Mouse (Mus musculus) erythroid progenitor cell, adult 5-6 weeks (primary cell): Measurements from ENCODE around the gene Cnih2. TPM values are rescaled to one million over a fixed set of nuclear protein-coding genes. Genes with fewer than 3 reads are reported as not detected.
A peak's percentile ranks its signal among the peaks of the same experiment; 100 is the strongest.

Source experiments
- ATAC-seq: replicated peaks from 2 replicates; pipeline ENCODE4 v1.8.0; 2016; ENCODE audit warnings: moderate number of reproducible peaks, mild to moderate bottlenecking, moderate TSS enrichment, inconsistent platforms; ENCODE audit not compliant: poor library complexity, low FRiP score, severe bottlenecking
- total RNA-seq, 2 experiments: library from RNA; stranded (forward) in 1 of 2; stranded (reverse) in 1 of 2; fragments of 150-400 nt in 1 of 2; fragments of 186-747, 209-891 nt in 1 of 2; gene quantifications; 2 replicates each; pipeline versions ENCODE4 v1.2.3 to v1.2.4; 2015 to 2017; ENCODE audit warnings: low replicate concordance in 2 of 2

Cnih2 gene
- total RNA-seq, 2 experiments from 2014 or later: not detected

DNA sequence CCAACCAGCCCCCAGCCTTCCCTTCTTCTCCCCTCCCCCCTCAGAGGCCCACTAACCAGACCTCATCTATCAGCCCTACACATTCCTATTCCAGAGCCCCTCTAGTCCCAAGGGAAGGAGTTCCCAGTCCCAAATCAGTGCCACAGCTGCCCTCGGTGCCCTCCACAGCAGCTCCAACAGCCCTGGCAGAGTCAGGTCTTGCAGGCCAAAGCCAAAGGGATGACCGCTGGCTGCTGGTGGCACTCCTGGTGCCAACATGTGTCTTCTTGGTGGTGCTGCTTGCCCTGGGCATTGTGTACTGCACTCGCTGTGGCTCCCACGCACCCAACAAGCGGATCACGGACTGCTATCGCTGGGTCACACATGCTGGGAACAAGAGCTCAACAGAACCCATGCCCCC, 28.3 kb downstream of the Cnih2 start:
- no peak for ATAC-seq

- no peak for ATAC-seq
Measured at GRCm38 (mm10) chr19:5069486-5069885, 28.8 kb downstream of the Cnih2 start.

DNA sequence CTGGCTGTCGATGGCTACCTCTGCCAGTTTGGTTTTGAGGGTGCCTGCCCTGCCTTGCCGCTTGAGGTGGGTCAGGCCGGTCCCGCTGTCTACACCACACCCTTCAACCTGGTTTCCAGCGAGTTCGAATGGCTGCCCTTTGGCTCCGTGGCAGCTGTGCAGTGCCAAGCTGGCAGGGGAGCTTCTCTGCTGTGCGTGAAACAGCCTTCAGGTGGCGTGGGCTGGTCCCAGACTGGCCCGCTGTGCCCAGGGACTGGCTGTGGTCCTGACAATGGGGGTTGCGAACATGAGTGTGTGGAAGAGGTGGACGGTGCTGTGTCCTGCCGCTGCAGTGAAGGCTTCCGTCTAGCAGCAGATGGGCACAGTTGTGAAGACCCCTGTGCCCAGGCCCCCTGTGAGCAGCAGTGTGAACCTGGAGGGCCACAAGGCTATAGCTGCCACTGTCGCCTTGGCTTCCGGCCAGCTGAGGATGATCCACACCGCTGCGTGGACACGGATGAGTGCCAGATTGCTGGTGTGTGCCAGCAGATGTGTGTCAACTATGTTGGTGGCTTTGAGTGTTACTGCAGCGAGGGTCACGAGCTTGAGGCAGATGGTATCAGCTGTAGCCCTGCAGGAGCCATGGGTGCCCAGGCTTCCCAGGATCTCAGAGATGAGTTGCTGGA, 29.6 kb downstream of the Cnih2 start:
- no peak for ATAC-seq

GRCm38 (mm10) chr19:5067867-5068569, 30.3 kb downstream of the Cnih2 start, which contains the start of gene Cd248:
Cd248 (plus strand) TSS chr19:5068078.
- no peak for ATAC-seq

GRCm38 (mm10) chr19:5067040-5067799, 31.1 kb downstream of the Cnih2 start:
- peak; percentile 64 for ATAC-seq

GRCm38 (mm10) chr19:5065104-5065503, 33.2 kb downstream of the Cnih2 start:
- no peak for ATAC-seq

DNA sequence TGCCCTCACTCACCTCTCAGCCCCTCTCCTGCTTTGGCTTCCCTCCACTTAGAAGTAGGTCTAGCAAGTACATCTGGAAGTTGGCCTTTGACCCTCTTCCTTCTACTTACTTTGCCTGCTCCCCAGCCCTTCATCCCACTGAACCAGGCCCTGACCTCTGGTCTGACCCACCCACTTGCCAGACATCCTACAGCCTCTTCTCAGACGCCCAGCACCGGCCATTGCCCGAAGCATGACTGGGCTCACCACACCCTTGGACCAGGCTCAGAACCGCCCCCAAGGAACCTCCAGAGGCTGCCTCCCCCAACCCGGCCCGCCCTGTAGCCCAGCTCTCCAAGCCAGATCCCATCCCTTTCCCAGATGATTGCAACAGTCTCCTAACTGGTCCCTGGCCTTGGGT, 35.9 kb downstream of the Cnih2 start:
- ATAC-seq: no peak

DNA sequence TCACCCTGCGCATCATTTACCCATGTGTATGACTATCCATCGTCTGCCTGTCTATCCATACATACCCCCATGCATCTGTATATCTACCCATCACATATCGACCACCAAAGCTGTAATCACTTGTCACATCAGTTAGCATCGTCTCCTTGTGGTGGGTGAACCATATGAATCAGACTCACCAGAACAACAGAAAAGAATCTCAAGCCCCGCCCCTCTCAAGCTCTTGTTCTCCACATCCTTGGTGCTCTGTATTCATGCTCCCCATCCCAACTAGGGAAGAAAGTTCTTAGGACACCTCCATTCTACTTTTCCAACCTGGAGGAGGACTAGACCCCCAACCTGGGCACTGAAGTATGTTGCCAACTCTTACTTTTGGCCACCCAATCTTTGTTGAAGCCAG, 36.3 kb downstream of the Cnih2 start:
- ATAC-seq: no peak

DNA sequence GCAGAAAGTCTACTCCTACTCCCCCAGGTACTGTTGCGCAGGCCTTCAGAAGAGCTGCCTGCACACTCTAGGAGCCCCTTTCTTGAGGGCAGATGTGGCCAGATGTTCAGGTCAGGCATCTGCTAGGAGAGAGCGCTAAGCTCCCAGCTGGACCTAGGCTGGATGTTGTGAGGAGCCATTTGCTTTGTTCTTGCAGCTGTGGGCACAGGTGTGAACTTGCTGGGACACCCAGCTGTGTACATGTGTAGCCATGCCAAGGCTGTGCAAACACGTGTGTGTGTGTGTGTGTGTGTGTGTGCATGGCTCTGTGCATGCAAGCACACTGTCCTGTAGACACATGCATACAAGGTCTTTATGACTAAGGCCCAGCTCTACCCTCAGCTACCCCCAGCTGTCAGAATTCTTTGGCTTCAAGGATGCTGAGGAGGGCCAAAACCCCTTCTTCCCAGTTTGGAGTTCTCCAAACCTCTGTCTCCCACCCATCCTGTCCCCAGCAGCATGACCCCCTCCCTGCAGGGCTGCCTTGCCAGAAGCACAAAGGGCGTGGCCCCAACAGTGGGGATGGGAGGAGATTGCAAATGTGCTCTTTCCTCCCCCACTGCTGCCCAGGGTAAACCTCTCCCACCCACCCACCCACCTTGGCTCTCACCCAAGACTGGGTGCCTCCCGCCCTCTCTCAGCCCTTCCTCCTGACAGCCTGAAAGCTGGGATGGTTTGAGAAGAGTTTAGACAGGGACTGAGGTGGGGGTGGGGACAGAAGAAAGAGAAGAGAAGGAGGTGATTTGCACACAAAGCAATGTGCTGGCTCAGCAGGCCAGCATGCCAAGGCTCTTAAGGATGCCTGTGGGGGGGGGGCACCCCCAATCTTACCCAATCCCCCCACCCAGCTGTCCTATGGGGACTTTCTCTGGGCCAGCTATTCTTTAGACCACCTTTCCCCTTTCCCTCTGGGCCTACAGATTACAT, 37.7 kb downstream of the Cnih2 start:
- ATAC-seq: no peak

- ATAC-seq: no peak
Measured at GRCm38 (mm10) chr19:5058801-5059771, 39.2 kb downstream of the Cnih2 start.

DNA sequence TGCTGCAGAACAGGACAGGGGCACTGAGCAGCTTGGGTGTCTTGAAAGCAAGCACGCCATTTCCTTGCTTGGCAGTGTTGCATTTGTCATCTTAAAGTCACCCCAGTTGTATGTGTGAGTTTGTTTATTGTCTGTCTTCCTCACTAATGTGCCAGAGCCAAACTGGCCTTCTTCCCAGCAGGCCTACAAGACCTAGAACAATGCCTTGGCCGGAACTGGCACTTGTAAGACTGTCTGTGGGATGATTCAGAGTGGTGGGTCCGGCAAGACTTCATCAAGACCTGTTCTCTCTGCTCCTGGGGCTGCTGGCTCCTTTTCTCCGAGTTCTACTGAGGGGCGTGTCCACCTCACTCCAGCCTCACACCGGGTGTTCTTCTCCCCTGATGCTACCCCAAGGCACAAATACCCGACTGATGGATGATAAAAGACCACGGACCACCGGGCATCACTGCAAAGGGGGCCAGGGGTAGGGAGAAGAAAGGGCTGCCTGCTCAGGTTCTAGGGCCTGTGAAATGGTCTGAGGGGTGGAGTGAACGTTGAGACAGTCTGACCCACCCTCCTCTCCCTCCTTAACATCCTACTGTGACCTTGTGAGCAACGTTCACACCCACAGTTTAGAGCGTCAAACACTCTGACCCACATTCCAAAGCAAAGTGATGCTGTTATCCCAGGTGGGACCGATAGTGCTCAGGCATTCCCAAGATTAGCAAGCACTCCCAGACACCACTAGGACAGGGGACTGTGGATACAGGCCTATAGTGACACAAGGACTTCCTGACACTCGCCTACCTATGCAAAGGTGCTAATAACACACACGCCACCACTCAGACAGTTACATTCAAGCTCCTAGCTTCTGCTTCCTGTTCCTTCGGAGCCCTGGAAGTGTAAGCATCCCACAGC, 40.2 kb downstream of the Cnih2 start:
- no peak for ATAC-seq

DNA sequence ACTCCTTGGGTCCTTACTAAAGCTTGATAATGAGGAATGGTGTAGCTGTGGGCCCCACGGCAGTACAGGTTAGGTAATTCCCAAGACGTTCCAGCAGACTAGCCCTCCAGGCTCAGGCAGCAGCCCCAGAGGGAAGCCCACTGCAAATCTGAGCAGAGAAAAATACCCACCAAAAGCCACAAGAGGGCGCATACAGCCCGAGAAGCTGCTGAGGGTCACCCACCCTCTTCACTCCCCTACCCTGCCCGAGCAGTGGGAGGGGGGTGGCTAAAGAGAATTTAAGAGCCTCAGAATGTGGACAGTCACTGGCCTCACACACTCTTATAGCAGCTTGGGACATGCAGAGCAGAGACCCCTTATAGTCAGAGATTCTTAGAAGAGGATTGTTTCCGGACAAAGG, 42.1 kb downstream of the Cnih2 start:
- ATAC-seq: no peak

DNA sequence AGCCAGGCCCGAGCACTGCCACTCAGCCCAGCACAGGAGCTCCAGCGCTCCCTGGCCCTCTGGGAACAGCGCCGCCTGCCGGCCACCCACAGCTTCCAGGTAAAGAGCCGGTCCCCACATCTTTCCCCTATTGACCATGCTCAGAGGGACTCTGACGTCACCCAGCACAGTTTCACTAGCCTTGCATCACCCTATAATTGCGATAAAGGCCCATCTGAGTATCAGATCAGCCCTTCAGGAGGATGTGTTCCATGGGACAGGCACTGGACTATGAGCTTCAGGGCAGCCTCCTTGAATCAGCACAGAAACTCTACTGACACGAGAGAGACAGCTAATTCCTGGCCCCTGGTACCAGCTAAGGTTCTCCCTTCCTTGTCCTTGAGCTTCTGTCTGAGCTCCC, 44.4 kb downstream of the Cnih2 start:
- peak; percentile 60; the same call in 1 of the 2 replicates for ATAC-seq

DNA sequence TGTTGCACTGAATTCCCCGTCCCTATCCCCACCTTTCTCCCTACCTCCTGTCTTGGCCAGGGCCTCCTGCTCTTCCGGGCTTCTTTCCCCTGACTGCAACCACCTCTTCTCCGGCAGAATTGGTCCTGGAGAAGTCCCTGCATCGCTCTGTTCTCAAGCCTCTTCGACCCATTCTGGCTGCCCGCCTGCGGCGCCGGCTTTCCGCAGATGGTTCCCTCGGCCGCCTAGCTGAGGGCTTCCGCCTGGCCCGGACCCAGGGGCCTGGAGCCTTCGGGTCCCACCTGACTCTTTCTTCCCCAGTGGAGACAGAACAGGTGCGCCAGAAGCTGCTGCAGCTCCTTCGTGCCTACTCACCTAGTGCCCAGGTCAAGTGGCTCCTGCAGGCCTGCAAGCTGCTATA, 45.5 kb downstream of the Cnih2 start:
- no peak for ATAC-seq

- no peak for ATAC-seq
Measured at GRCm38 (mm10) chr19:5052166-5052822, 46.0 kb downstream of the Cnih2 start.

- ATAC-seq: no peak
Measured at GRCm38 (mm10) chr19:5051515-5051914, 46.8 kb downstream of the Cnih2 start.

GRCm38 (mm10) chr19:5051031-5051430, 47.3 kb downstream of the Cnih2 start:
- ATAC-seq: no peak
